Mouse (Mus musculus): ENCODE measurements around the gene Fam207a. TPM values are rescaled to one million over a fixed set of nuclear protein-coding genes. Genes with fewer than 3 reads are reported as not detected.

Gene Fam207a
- polyA plus RNA-seq, 1 experiment from 2014 or later, result 23.0 TPM

DNA sequence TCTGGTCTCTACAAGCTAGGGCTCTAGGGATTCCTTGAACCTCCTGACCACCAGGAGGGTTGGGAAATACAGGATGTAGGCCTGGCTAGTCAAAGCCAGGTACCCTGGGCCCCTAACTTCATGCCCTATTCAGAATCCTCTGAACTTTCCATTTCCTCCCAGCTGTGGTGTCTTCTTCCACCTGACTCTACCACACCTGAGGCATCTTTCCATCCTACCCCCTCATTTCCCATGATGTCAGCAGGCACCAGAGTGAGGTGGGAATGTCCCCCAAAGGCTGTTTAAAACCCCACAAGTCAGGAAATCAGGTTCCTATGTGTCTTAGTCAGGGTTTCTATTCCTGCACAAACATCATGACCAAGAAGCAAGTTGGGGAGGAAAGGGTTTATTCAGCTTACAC, 33.8 kb downstream of the Fam207a start:
- H3K27me3 ChIP-seq (ENCODE audit: control insufficient read depth, insufficient read depth, low read length), result no peaks in the 10 kb centered on the region
- no peaks in the 10 kb centered on the region for H3K9me3 ChIP-seq (ENCODE audit: control insufficient read depth, low read length)
- peaks cover 35% of the 10 kb centered on the region in 2 experiments for H3K4me1 ChIP-seq (ENCODE audit: control insufficient read depth in 2 of 2, insufficient read depth in 2 of 2, low read length in 2 of 2)
- H3K4me2 ChIP-seq (ENCODE audit: low read length), result no peak overlapping the region
- no peak overlapping the region for H3K4me3 ChIP-seq (ENCODE audit: control insufficient read depth in 1 of 2, insufficient read depth in 1 of 2, low read depth in 1 of 2, low read length in 2 of 2)
- H3K27ac ChIP-seq (replicated peaks in 1 of 2; ENCODE audit: control insufficient read depth in 1 of 2, insufficient read depth in 1 of 2, low read depth in 2 of 2, low read length in 2 of 2), result no peak overlapping the region
- H3K9ac ChIP-seq (ENCODE audit: low read length), result no peak overlapping the region
- ATAC-seq (ENCODE audit: insufficient number of reproducible peaks, insufficient read depth, low FRiP score, low read depth), result no peak
- H3K36me3 ChIP-seq (ENCODE audit: control insufficient read depth, insufficient read depth, low read length), result peaks cover 3% of the 10 kb centered on the region

DNA sequence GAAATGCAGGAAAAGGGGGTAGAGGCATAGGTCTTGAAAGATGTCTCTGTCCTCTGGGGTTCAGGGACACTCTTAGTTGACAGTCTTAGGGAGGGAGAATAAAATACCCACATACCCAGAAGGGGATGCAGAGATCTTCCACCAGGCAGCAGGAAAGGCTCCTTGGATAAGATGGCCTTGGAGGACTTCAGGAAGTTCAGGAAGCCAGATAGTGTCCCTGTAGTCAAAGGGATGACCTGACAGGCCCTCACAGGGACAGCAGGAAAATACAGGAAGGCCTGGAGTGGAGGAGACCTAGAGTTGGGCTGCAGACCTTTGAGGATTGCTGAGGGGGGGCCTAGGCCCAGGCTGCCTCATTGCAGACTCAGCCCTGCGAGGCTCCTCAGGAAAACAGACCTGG, 35.6 kb downstream of the Fam207a start:
- Histone ChIP-seq H3K27ac (replicated peaks in 1 of 2; ENCODE audit: control insufficient read depth in 1 of 2, insufficient read depth in 1 of 2, low read depth in 2 of 2, low read length in 2 of 2) (peak overlapping the region in 1 of 2 experiments; percentile 8; a peak in 1 of 4 replicates), H3K9ac (ENCODE audit: low read length) (no peak overlapping the region), H3K9me3 (ENCODE audit: control insufficient read depth, low read length) (no peaks in the 10 kb centered on the region), H3K4me2 (ENCODE audit: low read length) (no peak overlapping the region), H3K4me3 (ENCODE audit: control insufficient read depth in 1 of 2, insufficient read depth in 1 of 2, low read depth in 1 of 2, low read length in 2 of 2) (no peak overlapping the region), H3K36me3 (ENCODE audit: control insufficient read depth, insufficient read depth, low read length) (no peaks in the 10 kb centered on the region), H3K4me1 (ENCODE audit: control insufficient read depth in 2 of 2, insufficient read depth in 2 of 2, low read length in 2 of 2) (peaks cover 22 to 29% of the 10 kb centered on the region in 2 experiments), H3K27me3 (ENCODE audit: control insufficient read depth, insufficient read depth, low read length) (no peaks in the 10 kb centered on the region)
- WGBS, result 80% methylated on average over 1 of the region's 1 CpGs
- no peak for ATAC-seq (ENCODE audit: insufficient number of reproducible peaks, insufficient read depth, low FRiP score, low read depth)

DNA sequence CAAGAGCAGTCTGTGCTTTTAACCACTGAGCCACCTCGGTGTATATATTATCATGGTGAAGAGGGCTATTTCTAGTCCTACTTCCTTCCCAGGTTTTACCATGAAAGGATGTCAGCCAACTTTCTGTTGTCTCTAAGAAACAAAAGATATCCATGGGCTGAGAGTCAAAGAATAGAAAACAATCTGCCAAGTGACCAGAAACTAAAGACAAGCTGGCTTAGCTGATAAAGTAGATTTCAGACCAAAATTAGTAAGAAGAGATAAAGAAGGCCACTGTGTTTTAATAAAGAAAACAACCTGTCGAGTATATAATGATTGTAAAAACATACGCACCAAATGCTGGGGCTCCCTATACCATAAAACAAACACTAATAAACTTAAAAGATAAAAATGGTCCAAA, 38.7 kb downstream of the Fam207a start:
- no peak overlapping the region for H3K27ac ChIP-seq (replicated peaks in 1 of 2; ENCODE audit: control insufficient read depth in 1 of 2, insufficient read depth in 1 of 2, low read depth in 2 of 2, low read length in 2 of 2)
- no peak for ATAC-seq (ENCODE audit: insufficient number of reproducible peaks, insufficient read depth, low FRiP score, low read depth)

DNA sequence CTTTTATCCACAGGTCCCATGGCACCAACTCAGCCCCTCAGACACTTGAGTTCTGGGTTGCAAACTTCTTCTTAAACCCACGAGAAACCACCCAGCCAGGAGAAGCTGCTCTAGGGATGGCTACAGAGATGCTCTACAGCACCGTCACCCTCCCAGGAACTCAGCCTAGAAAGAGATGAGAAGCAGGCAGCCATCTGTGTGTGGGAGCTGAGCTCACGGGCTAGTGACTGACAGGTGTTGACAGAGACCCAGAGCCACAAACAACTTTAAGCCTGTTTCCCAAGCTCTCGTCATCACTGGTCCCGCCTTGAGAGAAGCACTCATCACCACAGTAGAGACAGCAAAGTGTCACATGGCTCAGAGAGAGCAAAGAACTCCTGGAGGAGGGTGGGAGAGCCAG, 43.4 kb downstream of the Fam207a start:
- peaks cover 14 to 26% of the 10 kb centered on the region in 2 experiments; a peak in 3 of 4 replicates for H3K4me1 ChIP-seq (ENCODE audit: control insufficient read depth in 2 of 2, insufficient read depth in 2 of 2, low read length in 2 of 2)
- H3K4me2 ChIP-seq (ENCODE audit: low read length), result no peak overlapping the region
- WGBS, result 29% methylated on average over 5 of the region's 5 CpGs
- H3K9me3 ChIP-seq (ENCODE audit: control insufficient read depth, low read length), result no peaks in the 10 kb centered on the region
- H3K27me3 ChIP-seq (ENCODE audit: control insufficient read depth, insufficient read depth, low read length), result no peaks in the 10 kb centered on the region
- no peaks in the 10 kb centered on the region for H3K36me3 ChIP-seq (ENCODE audit: control insufficient read depth, insufficient read depth, low read length)
- no peak overlapping the region for H3K9ac ChIP-seq (ENCODE audit: low read length)
- no peak overlapping the region for H3K27ac ChIP-seq (replicated peaks in 1 of 2; ENCODE audit: control insufficient read depth in 1 of 2, insufficient read depth in 1 of 2, low read depth in 2 of 2, low read length in 2 of 2)
- no peak overlapping the region for H3K4me3 ChIP-seq (ENCODE audit: control insufficient read depth in 1 of 2, insufficient read depth in 1 of 2, low read depth in 1 of 2, low read length in 2 of 2)
- ATAC-seq (ENCODE audit: insufficient number of reproducible peaks, insufficient read depth, low FRiP score, low read depth), result no peak

More for the DNA sequence above, 38.7 kb downstream of the Fam207a start:
- peaks cover 3 to 10% of the 10 kb centered on the region in 2 experiments; a peak in 2 of 4 replicates for H3K4me1 ChIP-seq (ENCODE audit: control insufficient read depth in 2 of 2, insufficient read depth in 2 of 2, low read length in 2 of 2)
- H3K4me2 ChIP-seq (ENCODE audit: low read length), result no peak overlapping the region
- no peak overlapping the region for H3K4me3 ChIP-seq (ENCODE audit: control insufficient read depth in 1 of 2, insufficient read depth in 1 of 2, low read depth in 1 of 2, low read length in 2 of 2)
- H3K27me3 ChIP-seq (ENCODE audit: control insufficient read depth, insufficient read depth, low read length), result no peaks in the 10 kb centered on the region
- no peaks in the 10 kb centered on the region for H3K36me3 ChIP-seq (ENCODE audit: control insufficient read depth, insufficient read depth, low read length)
- no peaks in the 10 kb centered on the region for H3K9me3 ChIP-seq (ENCODE audit: control insufficient read depth, low read length)
- H3K9ac ChIP-seq (ENCODE audit: low read length), result no peak overlapping the region
- 49% methylated on average over 3 of the region's 3 CpGs for WGBS

DNA sequence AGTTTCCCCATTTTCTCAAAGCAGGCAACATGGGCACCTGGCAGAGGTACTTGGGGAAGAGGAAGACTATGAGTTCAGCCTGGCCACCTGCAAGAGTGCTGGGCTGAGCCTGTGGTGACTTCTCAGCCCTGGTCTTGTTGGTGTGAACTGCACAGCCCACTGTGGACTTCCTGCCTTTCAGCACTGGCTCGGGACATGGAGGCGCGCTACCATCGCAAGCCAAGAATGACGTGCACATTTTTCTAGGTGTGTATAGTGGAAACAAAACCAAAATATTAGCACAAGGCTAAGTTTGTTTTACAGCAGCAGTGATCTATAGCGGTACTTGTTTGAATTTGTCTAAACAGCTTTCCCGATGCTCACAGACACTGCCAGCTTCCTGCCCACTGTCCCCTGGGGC, 44.1 kb downstream of the Fam207a start:
- H3K9me3 ChIP-seq (ENCODE audit: control insufficient read depth, low read length), result no peaks in the 10 kb centered on the region
- H3K9ac ChIP-seq (ENCODE audit: low read length), result no peak overlapping the region
- 60% methylated on average over 7 of the region's 7 CpGs for WGBS
- H3K36me3 ChIP-seq (ENCODE audit: control insufficient read depth, insufficient read depth, low read length), result no peaks in the 10 kb centered on the region
- no peak overlapping the region for H3K4me2 ChIP-seq (ENCODE audit: low read length)
- no peak for ATAC-seq (ENCODE audit: insufficient number of reproducible peaks, insufficient read depth, low FRiP score, low read depth)
- peaks cover 16 to 31% of the 10 kb centered on the region in 2 experiments; a peak in 3 of 4 replicates for H3K4me1 ChIP-seq (ENCODE audit: control insufficient read depth in 2 of 2, insufficient read depth in 2 of 2, low read length in 2 of 2)
- no peak overlapping the region for H3K27ac ChIP-seq (replicated peaks in 1 of 2; ENCODE audit: control insufficient read depth in 1 of 2, insufficient read depth in 1 of 2, low read depth in 2 of 2, low read length in 2 of 2)
- no peaks in the 10 kb centered on the region for H3K27me3 ChIP-seq (ENCODE audit: control insufficient read depth, insufficient read depth, low read length)
- no peak overlapping the region for H3K4me3 ChIP-seq (ENCODE audit: control insufficient read depth in 1 of 2, insufficient read depth in 1 of 2, low read depth in 1 of 2, low read length in 2 of 2)

DNA sequence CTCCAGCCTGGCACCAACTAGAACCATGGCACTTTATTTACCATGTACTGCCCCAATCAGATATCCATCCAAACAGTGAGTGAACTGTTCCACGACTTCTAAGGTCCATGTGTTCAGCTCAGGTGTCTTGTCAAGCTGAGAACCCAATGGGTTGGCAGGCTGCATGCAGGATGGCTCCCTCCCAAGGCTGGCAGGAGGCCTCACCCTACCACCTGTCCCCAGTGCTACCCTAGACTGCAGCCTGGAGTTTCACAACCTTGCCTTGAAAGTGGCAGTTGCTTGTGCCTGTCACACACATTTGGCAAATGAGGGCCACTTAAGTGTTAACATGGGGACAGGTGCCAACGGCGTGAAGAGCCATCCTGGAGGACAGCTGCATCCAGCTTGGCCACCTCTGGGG, 44.8 kb downstream of the Fam207a start:
- Histone ChIP-seq H3K27me3 (ENCODE audit: control insufficient read depth, insufficient read depth, low read length) (no peaks in the 10 kb centered on the region), H3K27ac (replicated peaks in 1 of 2; ENCODE audit: control insufficient read depth in 1 of 2, insufficient read depth in 1 of 2, low read depth in 2 of 2, low read length in 2 of 2) (no peak overlapping the region), H3K4me2 (ENCODE audit: low read length) (no peak overlapping the region), H3K9me3 (ENCODE audit: control insufficient read depth, low read length) (no peaks in the 10 kb centered on the region), H3K4me1 (ENCODE audit: control insufficient read depth in 2 of 2, insufficient read depth in 2 of 2, low read length in 2 of 2) (peaks cover 16 to 31% of the 10 kb centered on the region in 2 experiments; a peak in 3 of 4 replicates), H3K4me3 (ENCODE audit: control insufficient read depth in 1 of 2, insufficient read depth in 1 of 2, low read depth in 1 of 2, low read length in 2 of 2) (no peak overlapping the region), H3K36me3 (ENCODE audit: control insufficient read depth, insufficient read depth, low read length) (no peaks in the 10 kb centered on the region), H3K9ac (ENCODE audit: low read length) (no peak overlapping the region)
- WGBS, result 84% methylated on average over 3 of the region's 3 CpGs
- no peak for ATAC-seq (ENCODE audit: insufficient number of reproducible peaks, insufficient read depth, low FRiP score, low read depth)

DNA sequence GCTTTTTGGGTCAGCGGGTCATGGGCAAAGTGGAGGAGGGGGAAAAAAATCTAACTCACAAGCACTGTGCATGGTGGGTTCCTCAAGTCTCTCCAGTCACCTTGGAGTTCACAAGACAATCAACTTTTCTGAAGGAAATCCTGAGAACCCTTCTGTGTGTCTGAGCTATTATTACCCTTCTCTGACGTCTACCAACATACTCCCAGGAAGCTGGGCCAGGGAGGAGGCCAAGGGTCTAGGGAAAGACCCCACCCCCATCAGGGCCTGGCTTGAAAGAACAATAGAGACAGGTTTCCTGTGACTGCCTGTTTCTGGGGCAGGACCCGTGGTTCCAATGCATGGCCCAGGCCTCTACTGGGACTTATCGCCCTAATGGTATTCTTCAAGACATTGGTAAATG, 46.9 kb downstream of the Fam207a start:
- no peak overlapping the region for H3K4me3 ChIP-seq (ENCODE audit: control insufficient read depth in 1 of 2, insufficient read depth in 1 of 2, low read depth in 1 of 2, low read length in 2 of 2)
- WGBS, result 80% methylated on average over 4 of the region's 4 CpGs
- H3K9ac ChIP-seq (ENCODE audit: low read length), result no peak overlapping the region
- H3K9me3 ChIP-seq (ENCODE audit: control insufficient read depth, low read length), result no peaks in the 10 kb centered on the region
- H3K27ac ChIP-seq (replicated peaks in 1 of 2; ENCODE audit: control insufficient read depth in 1 of 2, insufficient read depth in 1 of 2, low read depth in 2 of 2, low read length in 2 of 2), result peak overlapping the region in 1 of 2 experiments; percentile 62; a peak in 1 of 4 replicates
- no peaks in the 10 kb centered on the region for H3K27me3 ChIP-seq (ENCODE audit: control insufficient read depth, insufficient read depth, low read length)
- no peaks in the 10 kb centered on the region for H3K36me3 ChIP-seq (ENCODE audit: control insufficient read depth, insufficient read depth, low read length)
- peaks cover 35 to 51% of the 10 kb centered on the region in 2 experiments for H3K4me1 ChIP-seq (ENCODE audit: control insufficient read depth in 2 of 2, insufficient read depth in 2 of 2, low read length in 2 of 2)
- H3K4me2 ChIP-seq (ENCODE audit: low read length), result no peak overlapping the region
- ATAC-seq (ENCODE audit: insufficient number of reproducible peaks, insufficient read depth, low FRiP score, low read depth), result no peak

DNA sequence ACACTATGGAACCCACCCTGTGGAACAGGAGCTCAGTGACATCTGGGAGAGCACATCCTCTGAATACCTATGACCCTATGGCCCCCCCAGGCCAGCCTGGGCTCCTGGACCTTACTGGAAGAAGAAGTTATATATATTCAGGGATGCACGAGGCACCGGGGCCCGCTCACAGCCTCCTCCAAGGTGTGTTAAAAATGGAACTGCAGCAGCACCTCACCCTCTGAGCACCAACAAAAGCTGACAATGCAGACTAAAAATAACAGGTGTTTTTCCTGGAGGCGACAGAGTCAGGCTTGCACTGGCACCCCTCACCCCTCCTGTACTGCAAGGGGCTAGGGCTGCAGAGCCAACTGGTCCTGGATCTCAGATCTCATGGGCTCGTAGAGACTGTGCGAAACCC, 48.2 kb downstream of the Fam207a start:
- Histone ChIP-seq H3K4me1 (ENCODE audit: control insufficient read depth in 2 of 2, insufficient read depth in 2 of 2, low read length in 2 of 2) (peaks cover 35 to 57% of the 10 kb centered on the region in 2 experiments), H3K36me3 (ENCODE audit: control insufficient read depth, insufficient read depth, low read length) (no peaks in the 10 kb centered on the region), H3K9ac (ENCODE audit: low read length) (no peak overlapping the region; the same call in 1 of the 2 replicates), H3K9me3 (ENCODE audit: control insufficient read depth, low read length) (no peaks in the 10 kb centered on the region), H3K4me2 (ENCODE audit: low read length) (peak overlapping the region; percentile 14; the same call in 1 of the 2 replicates), H3K27ac (replicated peaks in 1 of 2; ENCODE audit: control insufficient read depth in 1 of 2, insufficient read depth in 1 of 2, low read depth in 2 of 2, low read length in 2 of 2) (peak overlapping the region in 1 of 2 experiments; percentile 4; a peak in 2 of 4 replicates), H3K27me3 (ENCODE audit: control insufficient read depth, insufficient read depth, low read length) (no peaks in the 10 kb centered on the region), H3K4me3 (ENCODE audit: control insufficient read depth in 1 of 2, insufficient read depth in 1 of 2, low read depth in 1 of 2, low read length in 2 of 2) (no peak overlapping the region)
- no peak for ATAC-seq (ENCODE audit: insufficient number of reproducible peaks, insufficient read depth, low FRiP score, low read depth)
- WGBS, result 46% methylated on average over 6 of the region's 6 CpGs
